8 mouse cellular contexts compared by ENCODE assay signal in the genomic region with DNA sequence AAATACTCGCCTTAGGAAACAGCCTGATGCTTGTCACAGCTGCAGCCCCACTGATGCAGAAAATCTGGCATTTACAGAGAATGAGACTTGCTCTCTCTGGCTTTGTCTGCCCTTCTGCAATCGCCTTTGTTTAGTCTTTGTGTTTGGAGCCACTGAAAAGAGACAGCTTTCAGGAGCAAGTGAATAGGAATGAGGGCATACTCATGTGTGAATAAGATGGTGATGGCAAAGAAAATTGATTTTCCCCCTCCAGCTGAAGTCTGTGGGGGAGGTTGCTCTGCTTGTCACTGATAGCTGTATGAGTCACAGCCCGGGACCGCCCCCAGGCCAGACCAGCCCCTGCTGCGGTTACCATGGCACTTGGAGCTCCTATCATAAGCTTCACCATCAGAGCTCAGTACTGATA.
DNase-seq lines count a peak whose midpoint lies in the region; ATAC-seq and TF ChIP-seq lines count a peak whose summit lies in the region.

No protein-coding gene starts in this region.

- no peak for TF ChIP-seq CTCF in heart, adult 2 months (IDR thresholded peaks at IDR 0.05)

- H3K27ac ChIP-seq in embryonic facial prominence, embryonic 10.5 days (replicated peaks) = peak overlapping the region; percentile 76
- H3K27ac ChIP-seq in heart, adult 2 months = no peak overlapping the region
- peak overlapping the region; percentile 94 for H3K27ac ChIP-seq in midbrain, embryonic 12.5 days (replicated peaks)
- H3K27ac ChIP-seq in stomach, embryonic 16.5 days (ENCODE audit: low read length) = peak overlapping the region; percentile 29; the same call in 1 of the 2 replicates

- peaks cover 36% of the 10 kb centered on the region for H3K4me1 ChIP-seq in embryonic facial prominence, embryonic 10.5 days
- H3K4me1 ChIP-seq in heart, adult 2 months (ENCODE audit: control insufficient read depth, insufficient read depth, low read length) = no peaks in the 10 kb centered on the region
- peaks cover 43% of the 10 kb centered on the region for H3K4me1 ChIP-seq in midbrain, embryonic 12.5 days
- peaks cover 9% of the 10 kb centered on the region for H3K4me1 ChIP-seq in stomach, embryonic 16.5 days (ENCODE audit: control insufficient read depth, insufficient read depth, low read length)

- no peaks in the 10 kb centered on the region for H3K79me2 ChIP-seq in heart, adult 2 months (replicated peaks; ENCODE audit: control insufficient read depth, insufficient read depth, low read length)

- no peak overlapping the region for H3K4me3 ChIP-seq in embryonic facial prominence, embryonic 10.5 days
- no peak overlapping the region for H3K4me3 ChIP-seq in heart, adult 2 months
- H3K4me3 ChIP-seq in midbrain, embryonic 12.5 days = no peak overlapping the region
- H3K4me3 ChIP-seq in stomach, embryonic 16.5 days (replicated peaks; ENCODE audit: low read length) = no peak overlapping the region

- H3K9me3 ChIP-seq in embryonic facial prominence, embryonic 10.5 days = no peaks in the 10 kb centered on the region
- no peaks in the 10 kb centered on the region for H3K9me3 ChIP-seq in midbrain, embryonic 12.5 days
- no peaks in the 10 kb centered on the region for H3K9me3 ChIP-seq in stomach, embryonic 16.5 days (replicated peaks; ENCODE audit: control insufficient read depth, low read length)

- H3K9ac ChIP-seq in heart, adult 2 months (ENCODE audit: low read depth, low read length) = no peak overlapping the region
- no peak overlapping the region for H3K9ac ChIP-seq in midbrain, embryonic 12.5 days (replicated peaks)
- H3K9ac ChIP-seq in stomach, embryonic 16.5 days (ENCODE audit: low read length) = no peak overlapping the region

- 8% methylated on average over 5 of the region's 5 CpGs for WGBS in embryonic facial prominence, embryonic 10.5 days
- 23% methylated on average over 5 of the region's 5 CpGs for WGBS in heart, adult 2 months
- 3% methylated on average over 5 of the region's 5 CpGs for WGBS in midbrain, embryonic 12.5 days
- WGBS in stomach, embryonic 16.5 days = 11% methylated on average over 5 of the region's 5 CpGs

- peak; percentile 99 for ATAC-seq in midbrain, embryonic 12.5 days (ENCODE audit: low FRiP score, low read depth)
- ATAC-seq in stomach, embryonic 16.5 days (ENCODE audit: insufficient read depth, low FRiP score) = peak; percentile 87

- intact Hi-C loops in heart, adult 2 months (cut with DNase I) = no loop called here

- no peaks in the 10 kb centered on the region for H3K36me3 ChIP-seq in embryonic facial prominence, embryonic 10.5 days (replicated peaks)
- H3K36me3 ChIP-seq in heart, adult 2 months (ENCODE audit: control insufficient read depth, insufficient read depth, low read length) = no peaks in the 10 kb centered on the region
- H3K36me3 ChIP-seq in midbrain, embryonic 12.5 days = no peaks in the 10 kb centered on the region
- H3K36me3 ChIP-seq in stomach, embryonic 16.5 days (ENCODE audit: control insufficient read depth, insufficient read depth, low read length) = no peaks in the 10 kb centered on the region

- no peaks in the 10 kb centered on the region for H3K27me3 ChIP-seq in embryonic facial prominence, embryonic 10.5 days (replicated peaks; ENCODE audit: low read depth, poor library complexity, severe bottlenecking)
- H3K27me3 ChIP-seq in heart, adult 2 months (ENCODE audit: control insufficient read depth, insufficient read depth, low read length) = no peaks in the 10 kb centered on the region
- no peaks in the 10 kb centered on the region for H3K27me3 ChIP-seq in midbrain, embryonic 12.5 days
- H3K27me3 ChIP-seq in stomach, embryonic 16.5 days (ENCODE audit: control insufficient read depth, insufficient read depth, low read length) = no peaks in the 10 kb centered on the region

- H3K4me2 ChIP-seq in midbrain, embryonic 12.5 days (replicated peaks) = peak overlapping the region; percentile 35
- H3K4me2 ChIP-seq in stomach, embryonic 16.5 days (ENCODE audit: low read depth, low read length) = no peak overlapping the region

- DNase-seq in urinary bladder, postnatal 14 days (ENCODE audit: low spot score) = peak; percentile 59
- DNase-seq in urinary bladder, adult 2 months (ENCODE audit: low spot score) = no peak
- peak; percentile 87 for DNase-seq in embryonic facial prominence, embryonic 10.5 days (ENCODE audit: low spot score)
- DNase-seq in heart, adult 2 months = peak; percentile 58 to 59
- peak; percentile 46 to 55 for DNase-seq in layer of hippocampus, postnatal 25 days (ENCODE audit: extremely low spot score in 1 of 2, low spot score in 1 of 2)
- no peak for DNase-seq in spleen, postnatal 36 days (ENCODE audit: low spot score in 2 of 2)

- no peak for TF ChIP-seq POLR2A in heart, adult 2 months (IDR thresholded peaks at IDR 0.05; ENCODE audit: insufficient read depth, low read depth, low read length)

- no peak for TF ChIP-seq EP300 in heart, adult 2 months (IDR thresholded peaks at IDR 0.05; ENCODE audit: insufficient read depth, low read depth, low read length)

Comparison
In these comparisons a context has a peak if more than half of its experiments do, and no peak if none do; other contexts are left out.
1. DNase-seq: peak in urinary bladder, postnatal 14 days (single experiment), embryonic facial prominence, embryonic 10.5 days (single experiment), heart, adult 2 months (2 of 2) and layer of hippocampus, postnatal 25 days (2 of 2); none in urinary bladder, adult 2 months (single experiment) and spleen, postnatal 36 days (0 of 2).